Mouse (Mus musculus) midbrain, postnatal 0 days (tissue): ENCODE data around the gene Tmem37. TPM values are rescaled to one million over a fixed set of nuclear protein-coding genes. Genes with fewer than 3 reads are reported as not detected.
"Not testable (repeated sequence)": the region's sequence is repeated elsewhere in the genome, so short reads cannot be mapped to it uniquely, and the experiment has no call there.

Source experiments
- ATAC-seq: fragments of 200-750 bp; cut with Nextera tagmentation; 2 replicates; pipeline ENCODE4 v1.8.0; 2017; ENCODE audit warnings: moderate number of reproducible peaks, mild to moderate bottlenecking, moderate TSS enrichment, moderate library complexity; ENCODE audit not compliant: low FRiP score
- DNase-seq: peaks from one replicate; pipeline ENCODE4 v3.0.0-alpha.2; 2015; ENCODE audit warnings: low spot score
- H3K27ac ChIP-seq: fragments of 300-500 bp; sonication (generic); 2 replicates; pipeline ENCODE4 v1.5.1; 2014; ENCODE audit warnings: low read depth, mild to moderate bottlenecking, low read length, mixed read lengths
- H3K27me3 ChIP-seq: fragments of 300-500 bp; sonication (generic); 2 replicates; pipeline ENCODE4 v1.6.1; 2014; ENCODE audit warnings: low read length, control low read depth, mixed read lengths; ENCODE audit not compliant: insufficient read depth
- H3K36me3 ChIP-seq: fragments of 300-500 bp; sonication (generic); 2 replicates; pipeline ENCODE4 v1.6.1; 2014; ENCODE audit warnings: low read length, control low read depth, mixed read lengths; ENCODE audit not compliant: insufficient read depth
- H3K4me1 ChIP-seq: fragments of 300-500 bp; sonication (generic); 2 replicates; pipeline ENCODE4 v1.6.1; 2014; ENCODE audit warnings: mild to moderate bottlenecking, control low read depth, antibody characterized with exemption, low read length, mixed read lengths; ENCODE audit not compliant: insufficient read depth
- H3K4me2 ChIP-seq: fragments of 300-500 bp; sonication (generic); 2 replicates; pipeline ENCODE4 v1.6.1; 2014; ENCODE audit warnings: low read depth, mild to moderate bottlenecking, low read length, mixed read lengths; ENCODE audit not compliant: poor library complexity, severe bottlenecking
- H3K4me3 ChIP-seq: fragments of 300-500 bp; sonication (generic); 2 replicates; pipeline ENCODE4 v1.5.1; 2014; ENCODE audit warnings: low read depth, mild to moderate bottlenecking, low read length, moderate library complexity
- H3K9ac ChIP-seq: fragments of 300-500 bp; sonication (generic); replicated peaks from 2 replicates; pipeline ENCODE4 v1.6.1; 2014; ENCODE audit warnings: mild to moderate bottlenecking, low read length, moderate library complexity, mixed read lengths; ENCODE audit not compliant: poor library complexity, severe bottlenecking
- H3K9me3 ChIP-seq: fragments of 300-500 bp; sonication (generic); 2 replicates; pipeline ENCODE4 v1.6.1; 2016; ENCODE audit warnings: low read length, control low read depth
- CTCF ChIP-seq: IDR thresholded peaks from 2 replicates; pipeline ENCODE4 v1.5.1; 2016; ENCODE audit warnings: antibody characterized with exemption, mild to moderate bottlenecking
- WGBS: fragments of 180-500 bp; shearing (Covaris S2); extraction: QIAGEN DNeasy Blood & Tissue Kit; methylation state at CpG from one replicate; pipeline ENCODE4 v1.1.7; 2014; 5-methylcytosine and 5-hydroxymethylcytosine counted together
- polyA plus RNA-seq: library from polyadenylated mRNA; unstranded; fragments of >200 nt; fragmentation: Nextera tagmentation; extraction: Ambion mirVana; gene quantifications from 2 replicates; pipeline ENCODE4 v1.2.1, GENCODE M21; 2015
- total RNA-seq: library from RNA; depleted of rRNA; stranded (reverse); fragments of >200 nt; gene quantifications from 2 replicates; pipeline ENCODE4 v1.2.3, GENCODE M21; 2014

The Tmem37 gene
- total and polyA plus RNA-seq, 2 experiments from 2014 or later: 4.0 to 7.5 TPM

DNA sequence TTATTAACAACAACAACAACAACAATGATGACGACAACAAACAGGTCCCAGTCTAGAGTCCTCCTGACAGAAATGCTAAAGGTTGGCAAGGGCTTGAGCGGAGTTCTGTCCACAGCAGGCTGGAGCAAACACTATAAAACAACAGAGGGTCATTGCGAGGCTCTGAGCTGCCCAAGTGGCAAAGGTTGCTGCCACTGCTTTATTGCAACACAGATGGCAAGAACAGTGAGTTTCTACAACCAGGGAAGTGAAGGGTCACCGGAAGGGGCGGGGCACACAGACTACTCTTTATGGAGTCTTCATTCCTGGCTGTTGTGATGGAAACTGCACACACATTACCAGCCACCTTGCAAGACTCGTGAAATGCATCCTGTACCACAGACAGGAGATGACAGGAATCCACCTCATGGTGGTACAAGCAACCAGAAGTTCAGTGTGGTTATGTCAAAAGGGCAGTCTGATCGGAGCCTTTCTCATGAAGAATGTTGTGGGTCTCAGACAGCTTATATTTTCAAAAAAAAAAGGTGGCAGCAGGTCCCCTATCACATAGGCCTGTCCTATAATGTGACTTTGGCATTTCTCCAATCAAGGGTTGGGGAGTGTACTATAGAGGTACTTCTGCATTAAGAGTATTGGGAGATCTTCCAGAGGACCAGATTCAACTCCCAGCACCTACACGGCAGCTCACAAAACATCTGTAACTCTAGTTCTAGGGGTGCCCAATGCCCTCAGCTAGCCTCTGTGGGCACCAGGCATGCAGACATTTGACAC, 26.8 kb upstream of the Tmem37 start:
- H3K9me3 ChIP-seq: no peaks in the 10 kb centered on the region; the same call in 1 of the 2 replicates
- 82% methylated on average over 8 of the region's 8 CpGs for WGBS
- H3K36me3 ChIP-seq: no peaks in the 10 kb centered on the region
- H3K27me3 ChIP-seq: no peaks in the 10 kb centered on the region
- no peak overlapping the region for H3K4me3 ChIP-seq
- no peak for TF ChIP-seq CTCF
- no peak overlapping the region for H3K27ac ChIP-seq
- ATAC-seq: no peak
- H3K4me2 ChIP-seq: no peak overlapping the region
- H3K4me1 ChIP-seq: no peaks in the 10 kb centered on the region
- no peak for DNase-seq
- H3K9ac ChIP-seq: no peak overlapping the region

DNA sequence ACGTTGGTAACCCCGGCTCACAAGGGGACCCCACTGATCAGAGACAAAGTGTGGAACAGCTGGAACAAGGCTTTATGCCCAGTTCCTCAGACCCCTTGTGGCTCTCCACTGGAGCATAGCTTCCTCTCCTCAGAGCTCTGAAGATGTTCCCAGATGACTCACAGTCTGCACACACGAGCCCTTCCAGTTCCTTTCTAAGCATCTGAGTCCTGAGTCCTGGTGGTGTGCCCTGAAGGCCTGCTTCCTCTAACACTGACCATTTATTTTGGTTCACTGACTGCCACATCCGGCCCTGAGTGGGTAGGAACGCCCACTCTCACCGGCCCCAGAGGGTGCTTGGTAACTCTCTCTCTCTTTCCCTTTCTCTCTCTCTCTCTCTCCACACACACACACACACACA, 25.6 kb upstream of the Tmem37 start:
- no peak overlapping the region for H3K4me2 ChIP-seq
- no peak for TF ChIP-seq CTCF
- no peak for DNase-seq
- no peaks in the 10 kb centered on the region for H3K27me3 ChIP-seq
- no peaks in the 10 kb centered on the region for H3K36me3 ChIP-seq
- ATAC-seq: no peak
- H3K9ac ChIP-seq: no peak overlapping the region
- 59% methylated on average over 6 of the region's 6 CpGs for WGBS
- H3K9me3 ChIP-seq: no peaks in the 10 kb centered on the region; the same call in 1 of the 2 replicates
- H3K4me3 ChIP-seq: no peak overlapping the region
- no peak overlapping the region for H3K27ac ChIP-seq
- no peaks in the 10 kb centered on the region for H3K4me1 ChIP-seq

GRCm38 (mm10) chr1:120098327-120098726, 24.5 kb upstream of the Tmem37 start:
- H3K4me1 ChIP-seq: no peaks in the 10 kb centered on the region
- no peak overlapping the region for H3K27ac ChIP-seq
- no peak overlapping the region for H3K4me3 ChIP-seq
- no peak overlapping the region for H3K9ac ChIP-seq
- ATAC-seq (no peak), DNase-seq (peak; percentile 61)
- H3K36me3 ChIP-seq: no peaks in the 10 kb centered on the region
- WGBS: 10% methylated on average over 7 of the region's 7 CpGs
- peak; percentile 73 for TF ChIP-seq CTCF
- no peak overlapping the region for H3K4me2 ChIP-seq
- H3K27me3 ChIP-seq: no peaks in the 10 kb centered on the region
- no peaks in the 10 kb centered on the region; the same call in 1 of the 2 replicates for H3K9me3 ChIP-seq

DNA sequence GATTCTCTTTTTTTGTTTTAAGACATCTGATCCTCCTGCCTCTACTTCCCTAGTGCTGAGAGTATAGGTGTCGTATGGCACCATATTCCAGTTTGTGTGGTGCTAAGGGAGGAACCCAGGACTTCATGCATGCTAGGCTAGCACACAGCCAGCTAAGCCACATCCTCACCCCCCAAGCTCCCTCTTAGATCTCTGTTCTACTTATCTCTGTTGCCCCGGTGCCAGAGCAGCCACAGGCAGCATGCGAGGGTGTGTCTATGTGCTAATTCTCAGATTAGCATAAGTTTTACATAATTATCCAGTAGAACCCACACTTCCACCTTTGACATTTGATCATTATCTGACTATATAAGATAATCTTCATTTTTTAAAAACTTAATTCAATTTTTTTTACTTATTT, 21.0 kb upstream of the Tmem37 start:
- Histone ChIP-seq H3K36me3 (no peaks in the 10 kb centered on the region), H3K4me2 (no peak overlapping the region), H3K9me3 (peaks cover 3% of the 10 kb centered on the region; the same call in 1 of the 2 replicates), H3K27me3 (no peaks in the 10 kb centered on the region), H3K4me3 (no peak overlapping the region), H3K4me1 (no peaks in the 10 kb centered on the region), H3K9ac (no peak overlapping the region), H3K27ac (no peak overlapping the region)
- ATAC-seq (no peak), DNase-seq (no peak)
- WGBS: 52% methylated on average over 3 of the region's 3 CpGs
- no peak for TF ChIP-seq CTCF

DNA sequence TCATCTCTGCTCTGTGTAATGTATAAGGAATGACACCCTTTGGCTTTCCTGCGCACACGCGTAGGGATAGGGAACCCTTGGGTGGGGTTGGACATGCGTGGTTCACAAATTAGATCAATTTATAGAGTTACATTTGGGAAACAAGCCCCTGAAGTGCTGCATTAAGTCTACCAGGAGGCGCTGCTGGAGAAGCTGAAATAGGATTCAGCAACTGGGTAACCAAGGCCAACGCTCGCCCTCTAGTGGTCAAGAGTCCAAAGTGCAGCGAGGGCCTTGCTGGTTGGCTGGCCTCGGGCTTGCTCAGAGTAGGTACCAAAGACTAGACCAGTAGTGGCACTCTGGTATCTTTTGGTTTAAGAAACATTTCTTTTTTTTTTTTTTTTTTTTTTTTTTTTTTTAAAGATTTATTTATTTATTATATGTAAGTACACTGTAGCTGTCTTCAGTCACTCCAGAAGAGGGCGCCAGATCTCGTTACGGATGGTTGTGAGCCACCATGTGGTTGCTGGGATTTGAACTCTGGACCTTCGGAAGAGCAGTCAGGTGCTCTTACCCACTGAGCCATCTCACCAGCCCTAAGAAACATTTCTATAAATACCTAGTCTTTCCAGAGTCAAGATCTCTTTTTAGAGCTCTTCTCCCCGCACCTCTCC, 19.7 kb upstream of the Tmem37 start:
- TF ChIP-seq CTCF: peak; percentile 79
- ATAC-seq: not testable (repeated sequence)

More for the DNA sequence above, 19.7 kb upstream of the Tmem37 start:
- H3K27me3 ChIP-seq, H3K4me2 ChIP-seq, H3K27ac ChIP-seq, H3K9me3 ChIP-seq, H3K4me3 ChIP-seq, H3K9ac ChIP-seq, H3K4me1 ChIP-seq, H3K36me3 ChIP-seq: not testable (repeated sequence)
- 56% methylated on average over 11 of the region's 14 CpGs for WGBS
- peak; percentile 84 for DNase-seq
